Mouse (Mus musculus) lung, embryonic 15.5 days (tissue): Measurements from ENCODE around the gene Arvcf. TPM values are rescaled to one million over a fixed set of nuclear protein-coding genes. Genes with fewer than 3 reads are reported as not detected.

ENCODE experiments used
- ATAC-seq: fragments of 200-750 bp; cut with Nextera tagmentation; 2 replicates; pipeline ENCODE4 v1.8.0; 2017; ENCODE audit warnings: moderate number of reproducible peaks, borderline replicate concordance; ENCODE audit not compliant: low FRiP score, low TSS enrichment; ENCODE audit errors: extremely low read depth
- H3K27ac ChIP-seq: fragments of 300-500 bp; sonication (generic); 2 replicates; pipeline ENCODE4 v1.5.1; 2015; ENCODE audit warnings: moderate library complexity, mild to moderate bottlenecking, inconsistent platforms
- H3K27me3 ChIP-seq: fragments of 300-500 bp; sonication (generic); 2 replicates; pipeline ENCODE4 v1.6.1; 2015; ENCODE audit warnings: inconsistent platforms
- H3K36me3 ChIP-seq: fragments of 300-500 bp; sonication (generic); 2 replicates; pipeline ENCODE4 v1.6.1; 2015; ENCODE audit warnings: inconsistent platforms
- H3K4me1 ChIP-seq: fragments of 300-500 bp; sonication (generic); 2 replicates; pipeline ENCODE4 v1.6.1; 2015; ENCODE audit warnings: inconsistent platforms
- H3K4me2 ChIP-seq: fragments of 300-500 bp; sonication (generic); 2 replicates; pipeline ENCODE4 v1.6.1; 2015; ENCODE audit warnings: inconsistent platforms, mild to moderate bottlenecking, moderate library complexity
- H3K4me3 ChIP-seq: fragments of 300-500 bp; sonication (generic); 2 replicates; pipeline ENCODE4 v1.5.1; 2015; ENCODE audit warnings: mild to moderate bottlenecking, inconsistent platforms
- H3K9ac ChIP-seq: fragments of 300-500 bp; sonication (generic); 2 replicates; pipeline ENCODE4 v1.6.1; 2015; ENCODE audit warnings: inconsistent platforms
- H3K9me3 ChIP-seq: fragments of 300-500 bp; sonication (generic); 2 replicates; pipeline ENCODE4 v1.6.1; 2016; ENCODE audit warnings: inconsistent platforms
- WGBS: fragments of 180-500 bp; shearing (Covaris S2); methylation state at CpG from one replicate; pipeline ENCODE4 v1.1.7; 2015; 5-methylcytosine and 5-hydroxymethylcytosine counted together
- microRNA counts: library from miRNA; unstranded; fragments of <30 nt; microRNA quantifications from one replicate; lab custom pipeline; 2016
- microRNA-seq: library from miRNA; unstranded; fragments of <30 nt; microRNA quantifications from one replicate; pipeline ENCODE4, GENCODE M21; 2016
- polyA plus RNA-seq: library from polyadenylated mRNA; unstranded; fragments of >200 nt; fragmentation: Nextera tagmentation; extraction: Ambion mirVana; gene quantifications from 2 replicates; pipeline ENCODE4 v1.2.1, GENCODE M21; 2015

Gene Arvcf
- polyA plus RNA-seq, 1 experiment from 2014 or later = 35.5 TPM

DNA sequence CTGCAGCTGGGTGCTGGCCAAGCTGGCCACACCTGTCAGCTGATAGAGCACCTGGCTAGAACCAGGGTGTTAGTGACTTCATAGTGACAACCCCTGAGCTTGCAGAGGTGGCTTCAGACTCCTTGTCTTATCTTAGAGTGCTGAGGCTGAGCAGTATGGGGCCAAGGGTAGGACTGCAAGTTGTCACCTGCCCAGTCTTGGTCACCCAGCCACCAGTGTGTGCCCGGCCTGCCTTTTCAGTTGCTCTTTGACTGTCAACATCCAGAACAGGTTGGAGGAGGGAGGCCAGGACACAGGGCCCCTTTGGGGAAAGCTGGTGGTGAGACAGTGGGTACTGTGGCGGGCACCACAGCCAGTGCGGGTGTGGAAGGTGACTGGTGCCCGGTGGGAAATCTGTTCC is 101.0 kb downstream of the Arvcf start:
- H3K4me1 ChIP-seq = peaks cover 21% of the 10 kb centered on the region
- H3K27ac ChIP-seq = no peak overlapping the region
- H3K27me3 ChIP-seq = no peaks in the 10 kb centered on the region
- no peak for ATAC-seq
- no peak overlapping the region for H3K4me2 ChIP-seq
- no peak overlapping the region for H3K9ac ChIP-seq
- H3K4me3 ChIP-seq = no peak overlapping the region
- WGBS = 81% methylated on average over 4 of the region's 4 CpGs
- no peaks in the 10 kb centered on the region for H3K36me3 ChIP-seq
- H3K9me3 ChIP-seq = no peaks in the 10 kb centered on the region

- ATAC-seq = no peak; the same call in 1 of the 2 replicates
These were observed 103.7 kb downstream of the Arvcf start for GRCm38 (mm10) chr16:18451486-18452181.

GRCm38 (mm10) chr16:18452361-18452862 is 104.4 kb downstream of the Arvcf start:
- no peaks in the 10 kb centered on the region for H3K9me3 ChIP-seq
- no peak for ATAC-seq
- H3K27me3 ChIP-seq = no peaks in the 10 kb centered on the region
- 79% methylated on average over 8 of the region's 8 CpGs for WGBS
- H3K4me3 ChIP-seq = no peak overlapping the region
- no peak overlapping the region for H3K4me2 ChIP-seq
- peaks cover 21% of the 10 kb centered on the region for H3K4me1 ChIP-seq
- no peak overlapping the region for H3K9ac ChIP-seq
- H3K36me3 ChIP-seq = no peaks in the 10 kb centered on the region
- H3K27ac ChIP-seq = no peak overlapping the region

More at GRCm38 (mm10) chr16:18451486-18452181, 103.7 kb downstream of the Arvcf start:
- 42% methylated on average over 9 of the region's 9 CpGs for WGBS
- Histone ChIP-seq H3K9ac (no peak overlapping the region), H3K4me3 (no peak overlapping the region), H3K4me2 (no peak overlapping the region), H3K27me3 (no peaks in the 10 kb centered on the region), H3K4me1 (peaks cover 21% of the 10 kb centered on the region), H3K36me3 (no peaks in the 10 kb centered on the region), H3K27ac (no peak overlapping the region), H3K9me3 (no peaks in the 10 kb centered on the region)

- Histone ChIP-seq H3K36me3 (no peaks in the 10 kb centered on the region), H3K4me2 (no peak overlapping the region), H3K4me3 (no peak overlapping the region), H3K27ac (no peak overlapping the region), H3K27me3 (no peaks in the 10 kb centered on the region), H3K9ac (no peak overlapping the region), H3K4me1 (peaks cover 15% of the 10 kb centered on the region), H3K9me3 (no peaks in the 10 kb centered on the region)
- no peak for ATAC-seq
- WGBS = 57% methylated on average over 5 of the region's 5 CpGs
These were observed 105.9 kb downstream of the Arvcf start for GRCm38 (mm10) chr16:18453846-18454245.

- Histone ChIP-seq H3K4me3 (no peak overlapping the region), H3K36me3 (no peaks in the 10 kb centered on the region), H3K9me3 (no peaks in the 10 kb centered on the region), H3K9ac (no peak overlapping the region), H3K4me2 (no peak overlapping the region), H3K27ac (no peak overlapping the region), H3K27me3 (no peaks in the 10 kb centered on the region), H3K4me1 (peaks cover 30% of the 10 kb centered on the region)
- 75% methylated on average over 6 of the region's 6 CpGs for WGBS
- ATAC-seq = no peak
These were observed 107.4 kb downstream of the Arvcf start for GRCm38 (mm10) chr16:18455407-18455806.

MicroRNAs within 50 kb of the gene (microRNA counts, 519-probe panel; counts per million panel counts)
- microRNA mmu-miR-185 (lab: Ali Mortazavi, UCI) = 2,674 counts per million, percentile 67 among the panel's probes with 10 or more counts

Small RNA genes lying within 50 kb of the gene (microRNA-seq; reads per million reads assigned to microRNA genes)
- gene Gm26219 (not detected), gene Mir185 (269 reads per million, percentile 63 among the genes with 10 or more reads in this experiment)

Other genes starting within 250 kb of the Arvcf start
- 0.74 and 0.90 TPM in 2 replicates for gene Rtn4r, start 220.5 kb upstream of the Arvcf start, polyA plus RNA-seq
- not detected in 2 replicates for gene Ccdc188, start 130.3 kb upstream of the Arvcf start, polyA plus RNA-seq
- 19.7 and 20.6 TPM in 2 replicates for gene Zdhhc8, start 113.0 kb upstream of the Arvcf start, polyA plus RNA-seq
- gene Trmt2a, start 99.5 kb upstream of the Arvcf start, polyA plus RNA-seq = 103 and 106 TPM in 2 replicates
- 580 and 615 TPM in 2 replicates for gene Ranbp1, start 99.5 kb upstream of the Arvcf start, polyA plus RNA-seq
- 2.1 and 2.4 TPM in 2 replicates for gene Gm49776, start 89.9 kb upstream of the Arvcf start, polyA plus RNA-seq
- 28.5 and 32.2 TPM in 2 replicates for gene Dgcr8, start 58.9 kb upstream of the Arvcf start, polyA plus RNA-seq
- 24.6 and 33.0 TPM in 2 replicates for gene Tango2, start 79 bp upstream of the Arvcf start, polyA plus RNA-seq
- gene Txnrd2, start 78.2 kb downstream of the Arvcf start, polyA plus RNA-seq = 22.7 and 23.4 TPM in 2 replicates
- 112 and 122 TPM in 2 replicates for gene Comt, start 78.7 kb downstream of the Arvcf start, polyA plus RNA-seq
- gene Gnb1l, start 150.5 kb downstream of the Arvcf start, polyA plus RNA-seq = 15.7 and 17.0 TPM in 2 replicates
- 4.9 and 5.4 TPM in 2 replicates for gene Rtl10, start 150.7 kb downstream of the Arvcf start, polyA plus RNA-seq
- gene Tbx1, start 242.5 kb downstream of the Arvcf start, polyA plus RNA-seq = 10.9 and 13.1 TPM in 2 replicates